Mouse (Mus musculus) embryo, embryonic 9.5 days (tissue): ENCODE data around the gene Armh1.

ENCODE experiments used
- DNase-seq: peaks from one replicate; pipeline ENCODE4 v3.0.0-alpha.2; 2017; ENCODE audit errors: extremely low spot score

Armh1 gene

DNA sequence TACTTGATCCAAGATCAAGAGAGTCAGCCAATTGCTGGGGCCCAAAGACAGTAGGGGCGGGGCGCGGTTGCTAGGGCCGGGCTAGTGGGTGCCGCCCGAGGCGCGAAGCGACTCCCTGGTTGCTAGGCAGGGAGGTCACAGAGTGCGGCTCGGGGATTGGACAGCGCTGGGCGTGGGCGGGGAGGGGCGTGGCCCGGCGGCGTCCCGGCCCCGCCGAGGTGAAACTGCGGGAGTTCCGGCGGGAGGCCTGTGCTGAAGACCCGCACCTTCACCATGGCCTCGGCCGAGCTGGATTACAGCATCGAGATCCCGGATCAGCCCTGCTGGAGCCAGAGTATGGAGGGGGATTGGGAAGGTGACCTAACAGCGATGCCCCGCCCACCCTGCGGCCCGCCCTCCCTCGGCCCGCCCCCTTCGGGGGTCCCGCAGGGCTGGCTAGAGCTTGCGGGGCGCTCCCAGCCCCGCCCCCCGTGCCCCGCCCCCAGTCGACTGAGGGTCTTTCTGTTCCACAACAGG, at the start of gene Armh1, which contains the start of gene Tmem53:
Armh1 (minus strand) TSS at position 325 of the 516 bp plus-strand sequence.
Tmem53 (plus strand) TSS at position 151 of the 516 bp plus-strand sequence.
- peak; percentile 97 for DNase-seq

DNA sequence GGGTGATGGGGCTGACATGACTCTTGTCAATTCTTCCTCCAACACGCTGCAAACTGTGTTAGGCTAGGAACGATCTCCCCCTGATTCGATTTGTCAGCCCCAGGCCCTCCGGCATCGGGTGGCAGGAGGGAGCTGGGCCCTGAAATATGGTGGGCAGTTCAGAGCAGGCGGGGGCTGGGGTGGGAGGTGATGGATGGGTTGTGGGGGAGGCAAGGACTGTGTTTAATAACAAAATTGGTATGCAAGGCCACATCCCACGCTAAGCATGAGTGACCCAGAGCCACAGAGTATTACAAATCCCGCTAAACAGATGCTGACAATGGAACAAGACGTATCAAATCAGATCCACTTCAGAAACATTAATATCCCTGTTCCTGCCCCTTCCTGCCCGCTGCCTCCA, 48.0 kb upstream of the Armh1 start:
- DNase-seq = no peak

- no peak for DNase-seq
Measured at GRCm38 (mm10) chr4:117297819-117298218, 45.9 kb upstream of the Armh1 start.

- DNase-seq = no peak
Measured at GRCm38 (mm10) chr4:117296849-117297593, 45.1 kb upstream of the Armh1 start.

DNA sequence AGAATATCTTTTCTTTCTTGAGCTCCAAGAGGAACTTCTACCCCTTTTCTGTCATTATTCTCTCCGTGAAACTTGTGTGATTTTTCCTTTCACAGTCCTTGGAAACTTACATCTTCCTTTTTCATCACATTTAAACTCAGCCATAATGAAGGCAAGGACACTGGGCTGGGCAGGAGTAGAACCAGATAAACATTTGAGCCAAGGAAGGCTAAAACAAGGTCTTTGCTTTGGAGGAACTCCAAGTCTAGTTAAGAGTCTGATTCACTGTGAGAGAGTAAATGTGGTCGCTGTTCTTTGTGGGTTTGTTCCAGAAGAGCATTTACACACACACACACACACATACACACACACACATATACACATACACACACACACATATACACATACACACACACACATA, 39.8 kb upstream of the Armh1 start:
- DNase-seq = no peak

DNA sequence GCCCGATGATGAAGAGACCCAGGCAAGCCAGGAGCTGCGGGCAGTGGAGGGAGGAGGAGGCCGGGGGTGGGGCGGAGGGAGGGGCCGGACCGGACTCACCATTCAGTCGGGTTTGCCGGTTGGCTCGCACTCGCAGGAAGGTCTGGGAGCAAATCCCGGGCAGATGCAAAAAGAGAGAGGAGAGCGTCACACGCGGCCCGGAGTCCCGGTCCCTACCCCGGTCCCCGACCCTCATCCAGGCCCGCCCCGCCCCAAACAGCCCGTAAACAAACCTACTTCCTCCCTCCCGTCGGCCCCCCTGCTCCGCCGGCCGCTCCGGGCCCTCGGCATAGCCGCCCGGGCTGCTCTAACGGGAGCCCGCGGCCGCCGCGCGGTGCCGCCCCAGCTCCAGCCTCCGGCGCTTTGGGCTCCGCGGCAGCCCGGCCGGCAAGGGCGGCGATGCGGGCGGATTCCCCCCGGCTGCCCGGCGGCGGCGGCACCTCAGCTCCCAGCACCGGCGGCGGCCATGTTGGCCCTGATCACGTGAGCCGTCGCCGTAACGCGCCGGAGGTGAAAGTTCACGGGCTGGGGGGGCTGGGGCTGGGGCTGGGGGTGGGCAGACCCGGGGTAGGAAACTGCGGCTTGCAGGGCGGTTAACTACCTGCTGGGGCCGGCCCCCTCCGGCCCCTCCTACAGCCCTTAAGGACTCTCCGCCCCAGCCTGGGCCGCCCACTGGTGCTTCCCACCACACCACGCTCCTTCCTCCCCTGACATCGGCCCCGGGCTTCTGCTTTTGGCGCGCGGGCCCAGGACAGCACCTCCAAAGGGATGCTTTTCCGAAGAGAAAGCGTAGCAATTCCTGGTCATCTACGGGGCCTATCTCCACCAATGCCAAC, 37.2 kb upstream of the Armh1 start:
- DNase-seq = peak; percentile 89

DNA sequence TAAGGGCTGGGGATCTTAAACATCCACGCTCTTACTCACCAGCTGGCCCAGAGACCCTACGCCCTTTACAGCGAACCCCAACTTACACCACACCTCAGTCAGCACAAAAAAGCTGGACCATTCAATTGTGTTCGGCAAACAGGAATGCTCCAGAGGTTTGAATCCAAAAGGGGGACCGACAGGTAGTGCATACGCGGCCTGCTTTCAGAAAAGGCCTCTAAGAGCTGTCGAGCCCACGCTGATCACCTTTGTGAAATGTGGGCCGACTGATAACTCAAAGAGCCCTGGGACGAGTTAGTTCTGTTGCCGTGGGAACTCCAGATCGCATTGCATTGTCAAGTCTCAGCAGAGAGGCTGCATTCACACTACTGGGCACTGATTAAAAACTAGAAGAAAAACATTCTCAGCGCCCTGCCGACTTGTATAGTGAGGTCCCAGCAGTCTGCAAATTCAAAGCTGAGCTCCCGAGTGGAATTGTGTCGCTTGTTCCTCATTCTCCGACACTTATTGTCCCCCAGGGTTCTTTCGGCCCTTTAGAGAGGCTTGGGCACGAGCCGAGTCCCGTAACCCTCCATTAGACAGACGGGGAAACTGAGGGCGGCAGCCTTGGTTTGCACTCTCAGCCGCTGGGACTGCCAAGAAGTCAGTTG, 36.5 kb upstream of the Armh1 start:
- DNase-seq = no peak

GRCm38 (mm10) chr4:117284363-117284762, 32.4 kb upstream of the Armh1 start:
- DNase-seq = no peak

GRCm38 (mm10) chr4:117283271-117284191, 31.6 kb upstream of the Armh1 start:
- DNase-seq = peak; percentile 81

DNA sequence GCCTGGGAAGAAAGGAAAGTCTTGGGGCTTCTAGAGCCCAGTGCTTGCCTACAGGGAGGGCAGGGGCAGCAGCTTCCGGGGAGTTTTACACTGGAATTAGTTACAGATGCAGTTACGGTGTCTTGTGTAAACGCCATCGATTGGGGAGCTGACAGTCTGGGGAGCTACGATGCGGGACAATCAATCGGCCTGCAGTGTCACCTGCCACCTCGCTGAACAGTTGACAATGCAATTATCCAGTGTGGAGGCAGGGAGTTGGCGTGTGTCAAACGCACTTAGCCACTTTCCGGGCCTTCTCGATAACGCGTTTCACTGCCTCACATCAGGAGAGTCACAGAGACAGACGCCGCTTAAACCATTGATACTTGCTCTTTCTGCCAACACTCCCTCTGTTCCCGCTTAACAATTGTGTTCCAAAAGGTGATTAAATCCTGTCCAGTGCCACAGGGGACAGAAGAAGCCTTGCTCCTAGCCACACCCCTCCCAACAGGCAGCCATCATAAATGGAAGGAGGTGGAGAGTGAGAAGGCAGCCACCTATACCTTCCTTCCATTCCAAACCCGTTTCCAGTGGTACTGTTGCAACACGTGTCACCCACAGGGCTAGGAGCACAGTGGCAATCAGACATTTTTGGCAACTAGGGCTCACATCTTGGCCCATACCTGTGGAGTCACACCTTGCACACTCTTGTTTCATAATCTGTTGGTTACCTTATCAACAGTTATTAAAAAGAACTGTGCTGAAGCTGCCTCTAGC, 29.3 kb upstream of the Armh1 start:
- DNase-seq = no peak

- no peak for DNase-seq
Measured at GRCm38 (mm10) chr4:117280397-117280930, 28.5 kb upstream of the Armh1 start.

GRCm38 (mm10) chr4:117279253-117279642, 27.3 kb upstream of the Armh1 start:
- no peak for DNase-seq

GRCm38 (mm10) chr4:117278381-117279252, 26.7 kb upstream of the Armh1 start:
- no peak for DNase-seq

- no peak for DNase-seq
Measured at GRCm38 (mm10) chr4:117277687-117278086, 25.8 kb upstream of the Armh1 start.

DNA sequence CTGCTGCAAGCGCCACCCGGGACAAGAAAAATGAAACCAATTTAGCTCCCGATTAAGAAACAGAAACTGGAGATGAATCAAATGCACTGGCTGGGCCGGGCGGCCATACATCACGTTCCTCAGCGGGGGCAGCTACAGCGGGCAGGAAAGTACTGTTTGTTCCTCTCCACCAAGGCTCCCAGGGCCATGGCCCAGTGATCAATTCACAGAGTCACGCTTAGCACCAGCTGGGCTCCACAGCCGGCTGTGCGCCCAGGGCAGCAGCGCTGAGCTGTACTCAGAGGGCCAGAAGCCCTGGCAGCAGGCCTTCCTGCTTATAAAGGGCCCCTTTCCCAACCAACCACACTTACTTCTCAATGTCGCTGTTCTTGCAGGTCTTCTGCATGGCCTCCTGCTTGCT, 25.1 kb upstream of the Armh1 start:
- no peak for DNase-seq

DNA sequence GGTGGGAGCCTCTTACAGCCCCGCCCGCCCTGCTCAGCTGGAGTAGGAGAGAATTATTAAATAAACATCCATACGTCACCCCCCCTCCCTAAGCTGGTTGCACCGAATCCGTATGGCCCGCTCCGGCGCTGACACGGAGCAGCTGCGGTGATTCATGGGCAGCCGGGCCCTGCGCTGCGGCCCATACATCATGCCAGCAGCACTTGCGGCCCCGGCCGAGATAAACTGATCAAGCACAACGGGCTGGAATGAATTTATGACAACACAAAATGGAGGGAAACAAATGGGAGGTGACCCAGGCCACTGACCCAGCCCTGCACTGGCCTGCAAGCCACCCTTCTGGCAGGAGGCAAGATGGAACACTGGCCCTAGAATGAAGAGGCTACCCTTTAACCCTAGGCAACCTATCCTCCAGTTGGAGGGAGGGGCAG, 24.4 kb upstream of the Armh1 start:
- no peak for DNase-seq

DNA sequence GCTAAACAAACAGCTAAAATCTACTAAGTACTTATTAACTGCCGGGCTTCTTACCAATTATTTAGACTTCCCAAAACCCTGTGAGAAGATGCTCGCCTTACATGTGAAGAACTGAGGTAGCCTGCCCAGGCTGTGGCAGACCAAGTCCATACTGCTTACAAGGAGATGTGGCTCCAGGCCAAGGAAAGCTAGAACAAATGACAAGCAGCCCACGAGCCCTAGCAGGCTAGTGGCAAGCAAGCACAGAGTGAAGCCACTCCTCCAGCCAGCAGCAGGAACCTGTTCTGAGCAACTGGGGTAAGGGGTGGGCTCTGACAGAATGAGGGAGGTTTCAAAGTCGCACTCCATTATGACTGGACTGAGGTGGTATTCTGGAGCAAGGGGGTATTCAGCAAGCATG, 22.8 kb upstream of the Armh1 start:
- no peak for DNase-seq

GRCm38 (mm10) chr4:117272459-117272858, 20.5 kb upstream of the Armh1 start:
- DNase-seq = peak; percentile 55

DNA sequence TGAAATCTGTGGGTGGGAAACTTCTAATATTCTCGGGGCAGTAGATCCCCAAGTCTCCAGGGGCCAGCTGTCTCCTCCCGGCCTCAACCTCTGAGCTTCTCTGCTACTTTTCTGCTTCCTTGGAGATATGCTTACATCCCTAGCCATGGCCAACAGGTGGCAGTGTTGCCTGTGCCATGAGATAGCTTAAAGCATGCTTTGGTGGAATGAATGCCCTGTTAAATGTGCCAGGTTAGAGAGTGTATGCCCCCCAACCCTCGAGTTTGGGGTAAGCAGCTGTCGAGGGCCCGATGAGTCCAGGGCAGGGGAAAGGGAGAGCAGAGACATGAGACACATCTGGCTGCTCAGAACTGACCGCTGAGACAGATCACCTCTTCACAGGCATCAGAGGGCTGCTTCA, 18.4 kb upstream of the Armh1 start:
- DNase-seq = peak; percentile 77
